In genomic region chr5:33954354-33954753, GRCm38 (mm10) we compare ENCODE assay signal across 9 mouse cellular contexts. TPM values are rescaled to one million over a fixed set of nuclear protein-coding genes. Genes with fewer than 3 reads are reported as not detected.
DNase-seq lines count a peak whose midpoint lies in the region; ATAC-seq and TF ChIP-seq lines count a peak whose summit lies in the region.
"Had no signal": no experiment of that assay in that cellular context is flagged by ENCODE, and none has a peak within 500 bp of the region (broad histone marks: within the 10 kb centered on the region; RNA-seq: fewer than 3 reads in every experiment).

No protein-coding gene starts in this region.

- 39% methylated on average over 10 of the region's 10 CpGs for WGBS in heart, embryonic 13.5 days

- no peak overlapping the region for H3K9ac ChIP-seq in CH12.LX (ENCODE audit: insufficient read depth, low read depth)
- no peak overlapping the region for H3K9ac ChIP-seq in heart, embryonic 13.5 days
- H3K9ac ChIP-seq: limb, embryonic 12.5 days had no signal

- no peaks in the 10 kb centered on the region for H3K27me3 ChIP-seq in CH12.LX (replicated peaks)
- H3K27me3 ChIP-seq in heart, embryonic 13.5 days (replicated peaks), result no peaks in the 10 kb centered on the region
- H3K27me3 ChIP-seq: limb, embryonic 12.5 days had no signal

- TF ChIP-seq POLR2A in CH12.LX (IDR thresholded peaks at IDR 0.05; ENCODE audit: low read depth, low read length), result no peak
- no peak for TF ChIP-seq POLR2A in embryonic fibroblast, embryonic 13.5 days (IDR thresholded peaks at IDR 0.05; ENCODE audit: low read depth, low read length)

- peaks cover 18% of the 10 kb centered on the region for H3K9me3 ChIP-seq in CH12.LX (replicated peaks; ENCODE audit: low read length)
- peaks cover 29% of the 10 kb centered on the region for H3K9me3 ChIP-seq in heart, embryonic 13.5 days

- TF ChIP-seq RAD21 in CH12.LX (IDR thresholded peaks at IDR 0.05; ENCODE audit: low read depth, low read length), result peak; percentile 75

- TF ChIP-seq CTCF in CH12.LX (conservative IDR thresholded peaks at IDR 0.05 in 1 of 2, IDR thresholded peaks at IDR 0.05 in 1 of 2; ENCODE audit: low read depth in 2 of 2, low read length in 2 of 2), result peak; percentile 40 to 75; a peak in 3 of 4 replicates
- peak; percentile 72 for TF ChIP-seq CTCF in embryonic fibroblast, embryonic 13.5 days (IDR thresholded peaks at IDR 0.05; ENCODE audit: borderline replicate concordance, insufficient read depth, low read length)

- no peak overlapping the region for H3K27ac ChIP-seq in CH12.LX (ENCODE audit: insufficient read depth, low read depth)
- no peak overlapping the region for H3K27ac ChIP-seq in embryonic fibroblast, embryonic 13.5 days (ENCODE audit: insufficient read depth, low read length)
- no peak overlapping the region for H3K27ac ChIP-seq in heart, embryonic 13.5 days (replicated peaks)
- H3K27ac ChIP-seq: limb, embryonic 12.5 days had no signal

- dilution Hi-C loops in CH12.LX (cut with MboI; ENCODE audit: extremely low pct_ligation_motif_present, extremely low pct_unique_long_range_greater_than_20kb, low sequenced_read_pairs), result no loop called here

- no peak for ATAC-seq in heart, embryonic 13.5 days (ENCODE audit: extremely low read depth, insufficient number of reproducible peaks, low FRiP score, low TSS enrichment)

- no peaks in the 10 kb centered on the region for H3K79me2 ChIP-seq in CH12.LX (replicated peaks; ENCODE audit: control insufficient read depth, extremely low read depth, insufficient read depth, poor library complexity, severe bottlenecking)

- no peak for TF ChIP-seq EP300 in CH12.LX (IDR thresholded peaks at IDR 0.05; ENCODE audit: low read length)

- no peaks in the 10 kb centered on the region for H3K4me1 ChIP-seq in CH12.LX (ENCODE audit: control insufficient read depth in 1 of 2, insufficient read depth in 2 of 2)
- peaks cover 8% of the 10 kb centered on the region; the same call in 1 of the 2 replicates for H3K4me1 ChIP-seq in embryonic fibroblast, embryonic 13.5 days (ENCODE audit: control insufficient read depth, insufficient read depth, low read length)
- no peaks in the 10 kb centered on the region for H3K4me1 ChIP-seq in heart, embryonic 13.5 days
- H3K4me1 ChIP-seq: limb, embryonic 12.5 days had no signal

- no peak overlapping the region for H3K4me2 ChIP-seq in CH12.LX (ENCODE audit: insufficient read depth, low read depth, poor library complexity, severe bottlenecking)
- no peak overlapping the region for H3K4me2 ChIP-seq in heart, embryonic 13.5 days
- H3K4me2 ChIP-seq: limb, embryonic 12.5 days had no signal

- in situ Hi-C loops in CH12.LX (cut with MboI; ENCODE audit: low pct_ligation_motif_present, low pct_unique_long_range_greater_than_20kb, low sequenced_read_pairs), result no loop called here

- no peaks in the 10 kb centered on the region for H3K36me3 ChIP-seq in CH12.LX (replicated peaks in 1 of 2; ENCODE audit: control insufficient read depth in 1 of 2, insufficient read depth in 1 of 2, low read length in 1 of 2)
- no peaks in the 10 kb centered on the region for H3K36me3 ChIP-seq in heart, embryonic 13.5 days
- H3K36me3 ChIP-seq: limb, embryonic 12.5 days had no signal

- H3K4me3 ChIP-seq in CH12.LX (replicated peaks in 1 of 3; ENCODE audit: low read depth in 2 of 3, low read length in 2 of 3, poor library complexity in 1 of 3), result no peak overlapping the region
- H3K4me3 ChIP-seq in embryonic fibroblast, embryonic 13.5 days (ENCODE audit: insufficient read depth, low read length), result no peak overlapping the region
- H3K4me3 ChIP-seq in heart, embryonic 13.5 days, result peak overlapping the region; percentile 4; the same call in 1 of the 2 replicates
- H3K4me3 ChIP-seq: limb, embryonic 12.5 days had no signal

- peak; percentile 70 for DNase-seq in CH12.LX (ENCODE audit: extremely low read depth)
- DNase-seq in adrenal gland, postnatal 10 days, result peak; percentile 82
- peak; percentile 69 for DNase-seq in layer of hippocampus, adult 9-10 months (ENCODE audit: low spot score)
- DNase-seq in lung, postnatal 36 days, result peak; percentile 75
- DNase-seq in right cerebral cortex, adult 18-20 months, result peak; percentile 86
- DNase-seq in urinary bladder, postnatal 4 days (ENCODE audit: low spot score in 2 of 2), result peak; percentile 29 to 68

TF ChIP-seq in CH12.LX, 34 proteins besides CTCF, POLR2A, EP300 and RAD21:
- TF ChIP-seq MYC (IDR thresholded peaks at IDR 0.05; ENCODE audit: low read depth, low read length), result 0 out of 2 replicates have a peak, but pooled peaks have one; percentile 20
- TF ChIP-seq MEF2A (IDR thresholded peaks at IDR 0.05; ENCODE audit: borderline replicate concordance, low read depth, low read length), result no peak
- peak; percentile 30; the same call in 1 of the 2 replicates for TF ChIP-seq NRF1 (IDR thresholded peaks at IDR 0.05; ENCODE audit: low read depth, low read length)
- TF ChIP-seq ELF1 (IDR thresholded peaks at IDR 0.05; ENCODE audit: low read depth, low read length), result no peak
- TF ChIP-seq SMC3 (IDR thresholded peaks at IDR 0.05; ENCODE audit: low read depth, low read length), result peak; percentile 52

RNA-seq across cellular contexts. Expression of gene Nelfa, which starts 18.1 kb away (rescaled TPM):
- total RNA-seq in CH12.LX (2012; rRNA removed) (23.9 and 27.6 TPM in 2 replicates), CH12.LX (2014; rRNA removed) (20.4 and 20.6 TPM in 2 replicates)
- 35.3 and 41.2 TPM in 2 replicates for polyA plus RNA-seq in CH12.LX (2012; ENCODE audit: insufficient read length, low read depth)
- total RNA-seq in adrenal gland, postnatal 10 days (2021), result 10 to 100 TPM; 18.2 to 22.7 TPM
- polyA plus RNA-seq in embryonic fibroblast, embryonic 13.5 days (2011; ENCODE audit: insufficient read length, low read depth, missing spikeins), result 19.2 and 22.0 TPM in 2 replicates
- polyA plus RNA-seq in heart, embryonic 13.5 days (2015; fragmentation: Nextera tagmentation; extraction: Ambion mirVana), result 33.3 and 33.5 TPM in 2 replicates

RNA-seq across cellular contexts. Expression of gene Gm1673, which starts 28.9 kb away (rescaled TPM):
- not detected in 2 replicates for total RNA-seq in CH12.LX (2012; rRNA removed)
- not detected in 2 replicates for total RNA-seq in CH12.LX (2014; rRNA removed)
- polyA plus RNA-seq in CH12.LX (2012; ENCODE audit: insufficient read length, low read depth), result not detected in 2 replicates
- 10 to 100 TPM; 18.2 to 23.6 TPM for total RNA-seq in adrenal gland, postnatal 10 days (2021)
- polyA plus RNA-seq in embryonic fibroblast, embryonic 13.5 days (2011; ENCODE audit: insufficient read length, low read depth, missing spikeins), result 9.6 and 15.7 TPM in 2 replicates
- polyA plus RNA-seq in heart, embryonic 13.5 days (2015; fragmentation: Nextera tagmentation; extraction: Ambion mirVana), result 81.5 and 82.8 TPM in 2 replicates

RNA-seq across cellular contexts. Expression of gene Nat8l, which starts 41.4 kb away (rescaled TPM):
- 0.04 TPM in 1 of 2 replicates, not detected in the other for total RNA-seq in CH12.LX (2012; rRNA removed)
- not detected in 2 replicates for total RNA-seq in CH12.LX (2014; rRNA removed)
- polyA plus RNA-seq in CH12.LX (2012; ENCODE audit: insufficient read length, low read depth), result not detected in 2 replicates
- 10 to 100 TPM; 19.6 to 30.1 TPM for total RNA-seq in adrenal gland, postnatal 10 days (2021)
- polyA plus RNA-seq in embryonic fibroblast, embryonic 13.5 days (2011; ENCODE audit: insufficient read length, low read depth, missing spikeins), result 0.12 and 0.32 TPM in 2 replicates
- 0.35 and 0.70 TPM in 2 replicates for polyA plus RNA-seq in heart, embryonic 13.5 days (2015; fragmentation: Nextera tagmentation; extraction: Ambion mirVana)

Comparison
In these comparisons a context has a peak if more than half of its experiments do, and no peak if none do; other contexts are left out.
1. RNA of gene Gm1673, which starts 28.9 kb away (polyA plus RNA-seq): 81.5 to 82.8 TPM in heart, embryonic 13.5 days and 9.6 to 15.7 TPM in embryonic fibroblast, embryonic 13.5 days; not detected in CH12.LX; every median in the first group is over 10 times any median in the second.
2. Peak in every context shown above with its lines, with median percentiles within 50 percentile points of each other: DNase-seq.